Mouse (Mus musculus): ENCODE results near the gene Dnaaf2.

Gene Dnaaf2

GRCm38 (mm10) chr12:69198164-69198535, at the start of gene Dnaaf2:
Gene Dnaaf2, minus strand, starts transcription at chr12:69198429.
- peak; percentile 77 to 83 for DNase-seq

GRCm38 (mm10) chr12:69241771-69242431, 43.7 kb upstream of the Dnaaf2 start:
- DNase-seq, result peak; percentile 84 to 88

GRCm38 (mm10) chr12:69241405-69241770, 43.2 kb upstream of the Dnaaf2 start:
- peak in 1 of 2 experiments; percentile 5 for DNase-seq

- DNase-seq, result no peak
Measured at GRCm38 (mm10) chr12:69240876-69241275, 42.6 kb upstream of the Dnaaf2 start, which contains the start of gene Klhdc1. Gene Klhdc1, plus strand, starts transcription at chr12:69241176.

- peak in 1 of 2 experiments; percentile 22 for DNase-seq
Measured at GRCm38 (mm10) chr12:69238284-69238683, 40.1 kb upstream of the Dnaaf2 start.

- no peak for DNase-seq
Measured at GRCm38 (mm10) chr12:69235782-69236181, 37.6 kb upstream of the Dnaaf2 start.

GRCm38 (mm10) chr12:69229251-69229650, 31.0 kb upstream of the Dnaaf2 start:
- peak in 1 of 2 experiments; percentile 30 for DNase-seq

- peak; percentile 91 to 92 for DNase-seq
Measured at GRCm38 (mm10) chr12:69227776-69228466, 29.7 kb upstream of the Dnaaf2 start, which contains the start of gene Pole2. Gene Pole2, minus strand, starts transcription at chr12:69228195.

- DNase-seq, result no peak
Measured at GRCm38 (mm10) chr12:69220613-69221277, 22.5 kb upstream of the Dnaaf2 start.

GRCm38 (mm10) chr12:69216587-69216986, 18.4 kb upstream of the Dnaaf2 start:
- no peak for DNase-seq

GRCm38 (mm10) chr12:69215000-69215785, 17.0 kb upstream of the Dnaaf2 start:
- no peak for DNase-seq

- DNase-seq, result no peak
Measured at GRCm38 (mm10) chr12:69214393-69214792, 16.2 kb upstream of the Dnaaf2 start.

GRCm38 (mm10) chr12:69213186-69213777, 15.1 kb upstream of the Dnaaf2 start:
- DNase-seq, result no peak

- peak; percentile 24 to 34 for DNase-seq
Measured at GRCm38 (mm10) chr12:69211057-69211456, 12.8 kb upstream of the Dnaaf2 start.

- DNase-seq, result no peak
Measured at GRCm38 (mm10) chr12:69210056-69210979, 12.1 kb upstream of the Dnaaf2 start.

GRCm38 (mm10) chr12:69208520-69208919, 10.3 kb upstream of the Dnaaf2 start:
- DNase-seq, result no peak

GRCm38 (mm10) chr12:69207926-69208325, 9.7 kb upstream of the Dnaaf2 start:
- no peak for DNase-seq

GRCm38 (mm10) chr12:69207396-69207795, 9.2 kb upstream of the Dnaaf2 start:
- no peak for DNase-seq

- no peak for DNase-seq
Measured at GRCm38 (mm10) chr12:69204052-69204833, 6.0 kb upstream of the Dnaaf2 start, which contains the start of gene Gm49384. Gene Gm49384, minus strand, starts transcription at chr12:69204267.

- DNase-seq, result no peak
Measured at GRCm38 (mm10) chr12:69198985-69199384, 756 bp upstream of the Dnaaf2 start.

Measured in cerebellum, postnatal 14 days (tissue).